Mouse (Mus musculus) liver, embryonic 12.5 days (tissue): ENCODE measurements around the gene Prr7. TPM values are rescaled to one million over a fixed set of nuclear protein-coding genes. Genes with fewer than 3 reads are reported as not detected.

Experiments
- ATAC-seq: fragments of 200-750 bp; cut with Nextera tagmentation; 2 replicates; pipeline ENCODE4 v1.8.0; 2017; ENCODE audit warnings: moderate number of reproducible peaks, mild to moderate bottlenecking, moderate library complexity
- H3K27ac ChIP-seq: fragments of 300-500 bp; sonication (generic); 2 replicates; pipeline ENCODE4 v1.5.1; 2016; ENCODE audit warnings: mild to moderate bottlenecking
- H3K27me3 ChIP-seq: fragments of 300-500 bp; sonication (generic); replicated peaks from 2 replicates; pipeline ENCODE4 v1.6.1; 2016; ENCODE audit warnings: mild to moderate bottlenecking, moderate library complexity
- H3K36me3 ChIP-seq: fragments of 300-500 bp; sonication (generic); 2 replicates; pipeline ENCODE4 v1.6.1; 2016; ENCODE audit warnings: mild to moderate bottlenecking, moderate library complexity
- H3K4me1 ChIP-seq: fragments of 300-500 bp; sonication (generic); 2 replicates; pipeline ENCODE4 v1.6.1; 2016
- H3K4me2 ChIP-seq: fragments of 300-500 bp; sonication (generic); 2 replicates; pipeline ENCODE4 v1.6.1; 2016; ENCODE audit warnings: mild to moderate bottlenecking, moderate library complexity
- H3K4me3 ChIP-seq: fragments of 300-500 bp; sonication (generic); 2 replicates; pipeline ENCODE4 v1.5.1; 2016; ENCODE audit warnings: mild to moderate bottlenecking, moderate library complexity
- H3K9ac ChIP-seq: fragments of 300-500 bp; sonication (generic); 2 replicates; pipeline ENCODE4 v1.6.1; 2016; ENCODE audit warnings: mild to moderate bottlenecking, moderate library complexity
- H3K9me3 ChIP-seq: fragments of 300-500 bp; sonication (generic); replicated peaks from 2 replicates; pipeline ENCODE4 v1.6.1; 2016; ENCODE audit warnings: mild to moderate bottlenecking, moderate library complexity
- WGBS: fragments of 180-500 bp; shearing (Covaris S2); methylation state at CpG from one replicate; pipeline ENCODE4 v1.1.7; 2016; ENCODE audit not compliant: insufficient replicate concordance; 5-methylcytosine and 5-hydroxymethylcytosine counted together
- polyA plus RNA-seq: library from polyadenylated mRNA; unstranded; fragments of >200 nt; fragmentation: Nextera tagmentation; extraction: Ambion mirVana; gene quantifications from 2 replicates; pipeline ENCODE4 v1.2.1, GENCODE M21; 2016

Gene Prr7
- polyA plus RNA-seq, 1 experiment from 2014 or later, result not detected

GRCm38 (mm10) chr13:55479929-55480328, 15.9 kb downstream of the Prr7 start:
- H3K9me3 ChIP-seq, result no peaks in the 10 kb centered on the region
- no peak overlapping the region for H3K4me2 ChIP-seq
- H3K9ac ChIP-seq, result no peak overlapping the region
- peaks cover 5% of the 10 kb centered on the region; the same call in 1 of the 2 replicates for H3K4me1 ChIP-seq
- no peak overlapping the region for H3K4me3 ChIP-seq
- H3K36me3 ChIP-seq, result peaks cover 39% of the 10 kb centered on the region
- H3K27ac ChIP-seq, result no peak overlapping the region
- no peak for ATAC-seq
- peaks cover 68% of the 10 kb centered on the region for H3K27me3 ChIP-seq

GRCm38 (mm10) chr13:55482542-55482941, 18.5 kb downstream of the Prr7 start:
- H3K27ac ChIP-seq, result no peak overlapping the region
- H3K36me3 ChIP-seq, result peaks cover 22% of the 10 kb centered on the region
- H3K4me3 ChIP-seq, result no peak overlapping the region
- no peak overlapping the region for H3K4me2 ChIP-seq
- WGBS, result 71% methylated on average over 7 of the region's 7 CpGs
- no peak overlapping the region for H3K9ac ChIP-seq
- H3K4me1 ChIP-seq, result peaks cover 25% of the 10 kb centered on the region
- no peaks in the 10 kb centered on the region for H3K9me3 ChIP-seq
- no peak for ATAC-seq
- H3K27me3 ChIP-seq, result peaks cover 72% of the 10 kb centered on the region

GRCm38 (mm10) chr13:55483071-55483470, 19.0 kb downstream of the Prr7 start:
- H3K36me3 ChIP-seq, result peaks cover 22% of the 10 kb centered on the region
- no peak for ATAC-seq
- 36% methylated on average over 9 of the region's 9 CpGs for WGBS
- H3K27ac ChIP-seq, result no peak overlapping the region
- peaks cover 30% of the 10 kb centered on the region for H3K4me1 ChIP-seq
- H3K9me3 ChIP-seq, result no peaks in the 10 kb centered on the region
- H3K9ac ChIP-seq, result no peak overlapping the region
- no peak overlapping the region for H3K4me2 ChIP-seq
- no peak overlapping the region for H3K4me3 ChIP-seq
- H3K27me3 ChIP-seq, result peaks cover 77% of the 10 kb centered on the region

DNA sequence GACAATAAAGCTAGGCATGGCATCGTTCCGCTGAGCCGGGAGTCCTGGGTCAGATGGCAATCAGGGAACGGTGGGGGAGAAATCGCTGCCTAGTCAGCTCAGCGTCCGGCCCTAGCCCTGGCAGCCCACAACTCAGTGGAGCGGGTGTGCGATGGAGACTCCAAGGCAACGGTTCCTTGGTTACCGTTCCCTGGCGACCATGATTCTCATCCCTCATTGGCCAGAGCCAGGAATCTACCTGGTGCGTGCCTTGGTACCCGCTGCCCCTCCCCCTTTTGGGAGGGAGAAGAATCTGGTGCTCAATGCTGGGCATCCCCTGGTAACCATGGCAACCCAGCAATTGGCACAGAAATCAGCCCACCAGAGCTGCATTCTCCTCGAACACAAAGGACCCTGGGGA, 19.5 kb downstream of the Prr7 start:
- no peak overlapping the region for H3K4me3 ChIP-seq
- H3K27me3 ChIP-seq, result peaks cover 82% of the 10 kb centered on the region
- peaks cover 32% of the 10 kb centered on the region for H3K4me1 ChIP-seq
- H3K9ac ChIP-seq, result no peak overlapping the region
- H3K27ac ChIP-seq, result no peak overlapping the region
- ATAC-seq, result no peak
- WGBS, result 44% methylated on average over 15 of the region's 15 CpGs
- H3K4me2 ChIP-seq, result no peak overlapping the region
- peaks cover 22% of the 10 kb centered on the region for H3K36me3 ChIP-seq
- no peaks in the 10 kb centered on the region for H3K9me3 ChIP-seq

DNA sequence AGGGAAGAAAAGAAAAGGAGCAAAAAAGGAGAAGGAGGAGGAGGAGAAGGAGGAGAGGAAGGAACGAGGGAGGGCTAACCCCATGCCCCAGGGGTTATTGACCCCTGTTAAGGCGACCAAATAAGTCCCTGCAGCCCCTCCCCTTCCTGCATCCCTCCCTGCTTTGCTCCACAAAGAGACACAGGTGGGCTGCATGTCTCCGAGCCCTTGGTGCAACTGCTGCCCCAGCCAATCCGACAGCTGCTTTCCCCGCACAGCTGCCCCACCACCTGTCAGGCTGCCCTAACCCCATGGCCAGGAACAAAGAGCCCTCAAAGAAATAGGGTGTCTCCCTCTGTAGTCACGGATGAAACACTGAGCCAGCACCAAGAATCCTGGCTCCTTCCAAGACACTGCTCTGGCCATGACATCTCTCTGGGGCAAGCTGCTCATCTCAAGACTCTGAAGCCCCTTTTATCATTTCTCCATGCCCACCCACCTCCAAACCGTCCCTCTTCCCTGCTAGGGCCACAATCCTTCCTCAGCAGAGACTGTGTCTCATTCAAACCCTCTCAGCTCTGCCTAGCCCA, 20.5 kb downstream of the Prr7 start:
- WGBS, result 39% methylated on average over 7 of the region's 7 CpGs
- ATAC-seq, result no peak
- Histone ChIP-seq H3K9me3 (no peaks in the 10 kb centered on the region), H3K36me3 (peaks cover 22% of the 10 kb centered on the region), H3K9ac (no peak overlapping the region), H3K4me1 (peaks cover 28% of the 10 kb centered on the region), H3K27ac (no peak overlapping the region), H3K27me3 (peaks cover 93% of the 10 kb centered on the region), H3K4me2 (no peak overlapping the region), H3K4me3 (no peak overlapping the region)

DNA sequence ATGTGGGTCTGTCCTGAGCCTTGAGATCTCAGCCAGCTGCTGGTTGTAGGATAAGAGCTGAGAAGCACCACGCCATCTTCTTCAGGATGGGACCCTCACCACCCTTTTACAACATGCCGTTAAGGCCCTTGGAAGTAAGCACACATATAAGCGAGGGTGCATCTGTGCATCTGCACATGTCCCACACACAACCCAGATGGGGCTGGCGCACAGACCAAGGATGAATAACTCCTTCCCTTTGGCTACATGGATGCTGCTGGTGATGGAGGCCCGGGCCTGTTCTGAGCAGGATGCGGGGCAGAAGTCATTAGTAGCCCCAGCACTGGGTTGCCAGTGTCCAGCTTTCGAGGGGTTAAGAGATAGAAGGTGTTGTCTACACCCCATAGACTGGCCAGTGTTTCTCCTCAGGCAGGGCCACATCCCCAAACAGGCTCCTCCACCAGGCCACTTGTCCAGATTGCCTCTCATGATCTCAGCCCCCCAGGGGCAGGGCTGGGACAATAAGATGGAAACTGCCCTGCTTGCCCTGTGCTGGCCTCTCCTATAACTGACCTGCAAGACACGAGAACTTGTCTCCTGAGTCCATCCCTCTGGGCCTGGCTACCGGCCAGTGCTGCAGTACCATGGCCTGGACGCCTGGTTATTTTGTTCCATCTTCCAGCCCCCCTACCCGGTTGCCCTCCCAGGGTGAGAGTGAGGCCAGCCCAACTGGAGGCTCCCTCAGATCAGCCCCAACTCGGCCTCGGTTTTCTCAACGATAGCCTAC, 22.1 kb downstream of the Prr7 start:
- Histone ChIP-seq H3K36me3 (peaks cover 7% of the 10 kb centered on the region), H3K4me1 (peaks cover 28% of the 10 kb centered on the region), H3K27ac (no peak overlapping the region), H3K9ac (0 out of 2 replicates have a peak overlapping the region, but pooled peaks have one; percentile 15), H3K27me3 (peaks cover 94% of the 10 kb centered on the region), H3K4me3 (peak overlapping the region; percentile 62), H3K9me3 (no peaks in the 10 kb centered on the region), H3K4me2 (peak overlapping the region; percentile 72)
- ATAC-seq, result 0 out of 2 replicates have a peak, but pooled peaks have one; percentile 16
- 47% methylated on average over 14 of the region's 14 CpGs for WGBS

DNA sequence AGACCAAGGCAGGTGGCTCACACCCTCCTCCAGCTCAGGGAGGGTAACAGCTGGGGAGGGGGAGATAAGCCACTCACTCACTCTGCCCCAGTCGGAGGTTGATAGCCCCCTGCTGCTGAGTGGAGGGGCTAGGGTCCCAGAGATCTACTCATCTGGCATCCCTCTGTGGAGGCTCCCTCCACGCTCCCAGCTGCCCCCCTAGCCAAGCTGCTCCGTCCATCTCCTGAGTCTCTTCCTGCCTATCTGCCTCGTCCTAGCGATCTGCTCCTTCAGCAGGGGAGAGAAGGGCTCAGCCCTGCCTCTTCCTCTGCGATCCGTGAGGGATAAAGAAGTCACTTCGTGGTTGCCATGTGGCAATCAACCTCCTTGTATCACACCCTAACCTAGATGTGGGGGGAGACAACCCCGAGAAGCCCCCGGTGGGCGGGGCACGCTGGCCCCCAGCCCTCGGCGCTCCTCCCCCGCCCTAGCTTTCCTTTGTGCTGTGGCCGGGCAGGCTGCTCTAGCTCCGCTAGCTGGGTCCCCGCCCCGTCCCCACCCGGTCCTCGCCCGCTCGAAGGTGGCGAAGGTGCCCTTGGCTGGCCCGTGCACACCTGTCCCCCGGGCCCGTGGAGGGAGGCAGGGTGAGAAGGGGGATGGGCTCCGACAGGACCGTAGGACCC, 23.0 kb downstream of the Prr7 start:
- H3K27ac ChIP-seq, result peak overlapping the region; percentile 54

DNA sequence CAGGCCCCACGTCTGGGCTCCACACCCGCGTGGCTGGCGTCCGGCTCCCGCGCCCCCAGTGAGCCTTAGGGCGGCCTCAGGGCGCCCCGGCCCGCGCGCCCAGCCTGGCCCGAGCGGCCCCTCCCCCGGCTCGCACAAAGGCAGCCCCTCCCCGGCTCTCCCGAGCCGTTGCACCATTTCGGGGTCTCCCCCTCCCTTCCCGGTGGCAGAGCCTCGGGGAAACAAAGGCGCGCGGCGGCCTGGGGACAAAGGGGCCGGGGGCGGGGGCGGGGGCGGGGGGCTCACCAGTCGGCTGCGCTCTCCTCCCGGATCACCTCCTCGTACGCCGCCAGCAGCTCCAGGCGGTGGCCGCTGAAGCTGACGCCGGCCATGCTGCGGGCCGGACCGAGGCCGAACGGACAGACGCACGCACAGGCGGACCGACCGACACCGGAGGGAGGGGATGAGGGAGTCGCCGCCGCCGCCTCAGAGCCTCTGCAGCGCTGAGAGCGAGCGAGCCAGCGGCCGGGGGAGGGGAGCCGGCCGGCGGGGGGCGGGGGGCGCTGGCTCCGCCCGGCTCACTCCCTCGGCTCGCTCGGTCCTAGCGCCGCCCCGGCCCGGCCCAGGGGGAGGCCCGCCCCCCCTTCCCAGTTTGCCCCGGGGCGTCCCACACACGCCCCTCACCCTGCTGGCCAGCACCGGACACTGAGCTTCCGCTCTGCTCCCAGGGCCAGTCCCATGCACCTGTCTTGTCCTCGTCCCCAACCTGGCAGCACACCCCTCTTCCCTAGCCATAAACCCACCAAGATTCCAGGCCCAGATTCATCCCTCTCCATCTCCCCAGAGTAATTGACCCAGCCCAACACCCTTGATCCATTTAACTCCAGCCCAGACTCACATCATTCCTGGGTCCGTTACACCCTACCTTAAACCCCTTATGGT, 23.8 kb downstream of the Prr7 start, which contains the start of gene Dbn1:
Dbn1 (minus strand) TSS at position 534 of the 921 bp plus-strand sequence.
- H3K9me3 ChIP-seq, result no peaks in the 10 kb centered on the region
- peak within 1 kb of the TSS; percentile 72 for H3K4me2 ChIP-seq
- H3K4me3 ChIP-seq, result peak within 1 kb of the TSS; percentile 62
- H3K9ac ChIP-seq, result peak within 1 kb of the TSS; percentile 63
- peak; percentile 53 for ATAC-seq
- peaks cover 28% of the 10 kb centered on the region for H3K4me1 ChIP-seq
- 3% methylated on average over 54 of the region's 83 CpGs for WGBS
- peak within 1 kb of the TSS; percentile 54 for H3K27ac ChIP-seq
- H3K27me3 ChIP-seq, result peaks cover 94% of the 10 kb centered on the region
- H3K36me3 ChIP-seq, result no peaks in the 10 kb centered on the region

More for the DNA sequence above, 23.0 kb downstream of the Prr7 start:
- peaks cover 28% of the 10 kb centered on the region for H3K4me1 ChIP-seq
- ATAC-seq, result peak; percentile 27; the same call in 1 of the 2 replicates
- peaks cover 94% of the 10 kb centered on the region for H3K27me3 ChIP-seq
- peak overlapping the region; percentile 63 for H3K9ac ChIP-seq
- H3K36me3 ChIP-seq, result no peaks in the 10 kb centered on the region; the same call in 1 of the 2 replicates
- no peaks in the 10 kb centered on the region for H3K9me3 ChIP-seq
- H3K4me3 ChIP-seq, result peak overlapping the region; percentile 62
- peak overlapping the region; percentile 72 for H3K4me2 ChIP-seq
- WGBS, result under 1% methylated on average over 29 of the region's 29 CpGs

DNA sequence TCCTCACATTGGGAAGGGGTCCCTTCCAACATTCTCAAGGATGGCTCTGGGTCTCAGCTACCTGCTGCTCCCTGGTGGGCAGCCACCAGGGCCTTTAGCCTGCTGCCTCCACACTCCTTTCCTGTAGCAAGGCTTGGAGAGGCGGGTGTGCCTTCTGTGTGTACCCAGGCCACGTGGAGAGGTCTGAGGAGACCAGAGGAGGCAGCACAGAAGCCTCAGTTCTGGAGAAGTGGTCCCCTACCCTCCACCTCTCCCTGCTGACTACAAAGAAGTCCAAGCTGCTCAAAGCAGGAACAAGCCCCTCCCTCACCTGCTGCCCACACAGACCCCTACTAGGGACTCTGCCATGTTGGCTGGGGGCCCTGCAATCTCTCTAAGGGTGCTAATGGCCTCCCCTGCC, 30.2 kb downstream of the Prr7 start:
- 20% methylated on average over 2 of the region's 2 CpGs for WGBS
- no peak overlapping the region for H3K27ac ChIP-seq
- peaks cover 68% of the 10 kb centered on the region for H3K27me3 ChIP-seq

GRCm38 (mm10) chr13:55494883-55495621, 31.0 kb downstream of the Prr7 start:
- Histone ChIP-seq H3K9me3 (no peaks in the 10 kb centered on the region), H3K9ac (no peak overlapping the region), H3K27ac (no peak overlapping the region), H3K4me1 (peaks cover 11% of the 10 kb centered on the region), H3K4me3 (no peak overlapping the region), H3K36me3 (peaks cover 18% of the 10 kb centered on the region), H3K27me3 (peaks cover 60% of the 10 kb centered on the region), H3K4me2 (no peak overlapping the region)
- peak; percentile 37; the same call in 1 of the 2 replicates for ATAC-seq
- WGBS, result 9% methylated on average over 18 of the region's 18 CpGs

More for the DNA sequence above, 30.2 kb downstream of the Prr7 start:
- Histone ChIP-seq H3K9me3 (no peaks in the 10 kb centered on the region), H3K4me3 (no peak overlapping the region), H3K4me2 (no peak overlapping the region), H3K4me1 (peaks cover 11% of the 10 kb centered on the region), H3K36me3 (peaks cover 14% of the 10 kb centered on the region), H3K9ac (no peak overlapping the region)
- no peak for ATAC-seq

GRCm38 (mm10) chr13:55495702-55496101, 31.6 kb downstream of the Prr7 start:
- no peak for ATAC-seq
- 56% methylated on average over 4 of the region's 4 CpGs for WGBS
- Histone ChIP-seq H3K9me3 (no peaks in the 10 kb centered on the region), H3K9ac (no peak overlapping the region), H3K4me3 (no peak overlapping the region), H3K4me2 (no peak overlapping the region), H3K4me1 (peaks cover 11% of the 10 kb centered on the region), H3K27ac (no peak overlapping the region), H3K27me3 (peaks cover 59% of the 10 kb centered on the region), H3K36me3 (peaks cover 18% of the 10 kb centered on the region)
